Mouse (Mus musculus): ENCODE data around the gene Eif2b3. TPM values are rescaled to one million over a fixed set of nuclear protein-coding genes. Genes with fewer than 3 reads are reported as not detected.

Eif2b3 gene
- total RNA-seq (2015; ENCODE audit: low replicate concordance) (5.0 and 7.9 TPM in 2 replicates), total RNA-seq (2017; ENCODE audit: low replicate concordance) (7.8 and 9.6 TPM in 2 replicates)

DNA sequence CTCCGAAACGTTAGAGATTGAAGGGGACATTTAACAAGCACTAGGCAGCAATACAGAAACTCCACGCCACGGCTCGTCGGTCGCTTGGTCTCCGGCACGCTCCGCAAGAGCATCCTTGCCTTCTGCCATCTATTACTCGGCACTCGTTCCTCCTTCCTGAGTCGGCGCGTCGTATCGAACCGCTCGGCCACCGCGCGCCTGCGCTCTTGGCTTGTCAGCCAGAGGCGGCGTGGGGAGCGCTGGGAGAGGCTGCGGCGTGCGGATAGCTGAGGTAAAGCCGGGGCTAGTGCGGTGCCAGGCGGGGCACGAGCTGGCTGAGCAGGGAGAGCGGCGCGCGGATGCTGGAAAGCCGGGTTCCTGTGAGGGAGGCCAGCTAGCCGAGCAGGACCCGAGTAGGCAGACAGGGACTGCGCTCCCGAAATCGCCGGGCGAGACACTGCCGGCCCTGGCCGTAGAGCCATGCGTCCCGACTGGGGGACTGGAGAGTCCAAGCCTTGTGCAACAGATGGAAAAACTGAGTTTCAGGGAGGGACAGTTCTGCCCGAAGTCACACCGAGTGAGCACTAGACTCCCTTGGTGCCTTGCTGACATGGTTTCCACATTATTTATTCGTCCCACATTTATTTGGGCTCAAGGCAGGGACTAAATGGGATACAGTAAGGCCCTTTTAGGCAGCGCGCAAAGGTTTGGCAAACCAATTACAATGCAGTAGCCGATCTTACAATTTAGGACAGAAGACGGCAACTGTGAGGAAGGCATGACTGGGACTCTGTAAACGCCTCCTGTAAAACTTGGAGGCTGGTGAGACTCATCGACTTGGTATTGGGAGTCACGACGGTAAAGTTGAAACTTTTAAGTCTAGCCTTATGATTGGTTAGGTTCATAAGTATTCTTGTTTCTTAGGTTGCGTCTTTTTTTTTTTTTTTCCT, at the start of gene Eif2b3:
TSS of gene Eif2b3 (plus strand) at position 197 of the 929 bp plus-strand sequence.
- ATAC-seq (replicated peaks; ENCODE audit: low FRiP score, poor library complexity, severe bottlenecking): peak; percentile 99

DNA sequence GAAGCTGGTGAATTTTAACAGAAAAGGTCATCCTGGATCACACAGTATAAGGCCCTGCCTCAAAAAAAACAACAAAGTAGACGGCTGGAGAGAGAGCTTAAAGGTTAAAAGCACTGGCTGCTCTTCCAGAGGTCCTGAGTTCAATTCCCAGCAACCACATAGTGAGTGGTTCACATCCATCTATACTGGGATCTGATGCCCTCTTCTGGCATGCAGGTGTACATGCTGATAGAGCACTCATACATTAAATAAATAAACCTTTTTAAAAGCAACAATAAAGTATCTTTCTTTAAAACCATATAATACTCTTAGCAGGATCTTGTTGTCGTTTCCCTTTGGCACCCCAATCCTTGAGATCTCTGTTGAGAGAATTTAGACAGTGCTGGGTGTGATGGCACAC, 42.7 kb upstream of the Eif2b3 start:
- ATAC-seq (replicated peaks; ENCODE audit: low FRiP score, poor library complexity, severe bottlenecking): no peak

DNA sequence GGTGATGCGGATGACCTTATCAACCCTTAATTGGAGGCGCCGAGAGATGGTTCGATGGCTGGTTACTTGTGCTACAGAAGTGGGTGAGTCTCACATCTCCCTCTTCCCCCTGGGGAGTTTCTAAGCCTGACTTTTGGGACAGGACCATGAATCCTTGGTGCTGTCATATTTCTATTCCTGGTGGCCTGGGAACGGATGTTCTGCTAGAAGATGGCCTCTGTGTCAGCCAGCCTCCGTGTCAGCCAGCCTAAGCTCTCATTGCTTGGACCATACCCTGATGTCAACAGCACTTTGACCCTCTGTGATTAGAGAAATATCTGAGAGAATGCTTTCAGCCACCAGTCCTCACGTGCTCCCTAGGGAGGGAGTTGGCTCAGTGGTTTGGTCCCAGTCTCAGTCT, 33.5 kb upstream of the Eif2b3 start:
- no peak for ATAC-seq (replicated peaks; ENCODE audit: low FRiP score, poor library complexity, severe bottlenecking)

DNA sequence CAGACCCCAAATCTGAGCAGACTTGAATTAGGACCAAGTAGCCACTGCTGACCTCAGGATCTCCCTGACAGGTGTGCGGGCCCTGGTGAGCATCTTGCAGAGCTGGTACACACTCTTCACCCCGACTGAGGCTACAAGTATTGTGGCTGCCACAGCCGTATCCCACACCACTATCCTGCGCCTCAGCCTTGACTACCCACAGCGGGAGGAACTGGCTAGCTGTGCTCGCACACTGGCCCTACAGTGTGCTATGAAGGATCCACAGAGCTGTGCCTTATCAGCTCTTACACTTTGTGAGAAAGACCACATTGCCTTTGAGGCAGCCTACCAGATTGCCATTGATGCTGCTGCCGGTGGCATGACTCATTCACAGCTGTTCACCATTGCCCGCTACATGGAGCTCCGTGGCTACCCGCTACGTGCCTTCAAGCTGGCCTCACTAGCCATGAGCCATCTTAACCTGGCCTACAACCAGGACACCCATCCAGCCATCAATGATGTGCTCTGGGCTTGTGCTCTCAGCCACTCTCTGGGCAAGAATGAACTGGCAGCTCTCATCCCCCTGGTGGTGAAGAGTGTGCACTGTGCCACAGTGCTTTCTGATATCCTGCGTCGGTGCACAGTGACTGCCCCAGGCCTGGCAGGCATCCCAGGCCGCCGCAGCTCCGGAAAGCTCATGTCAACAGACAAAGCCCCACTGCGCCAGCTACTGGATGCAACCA, 32.6 kb upstream of the Eif2b3 start:
- ATAC-seq (replicated peaks; ENCODE audit: low FRiP score, poor library complexity, severe bottlenecking): peak; percentile 89

DNA sequence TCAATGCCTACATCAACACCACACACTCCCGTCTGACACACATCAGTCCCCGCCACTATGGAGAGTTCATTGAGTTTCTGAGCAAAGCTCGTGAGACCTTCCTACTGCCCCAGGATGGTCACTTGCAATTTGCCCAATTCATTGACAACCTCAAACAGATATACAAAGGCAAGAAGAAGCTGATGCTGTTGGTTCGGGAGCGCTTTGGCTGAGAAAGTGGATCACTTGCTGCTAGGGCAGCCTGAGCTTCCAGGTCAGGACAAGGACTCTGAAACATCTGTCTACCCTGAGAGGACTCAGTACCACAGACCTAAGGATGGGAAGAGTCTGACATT, 32.1 kb upstream of the Eif2b3 start:
- ATAC-seq (replicated peaks; ENCODE audit: low FRiP score, poor library complexity, severe bottlenecking): peak; percentile 4; the same call in 1 of the 2 replicates

DNA sequence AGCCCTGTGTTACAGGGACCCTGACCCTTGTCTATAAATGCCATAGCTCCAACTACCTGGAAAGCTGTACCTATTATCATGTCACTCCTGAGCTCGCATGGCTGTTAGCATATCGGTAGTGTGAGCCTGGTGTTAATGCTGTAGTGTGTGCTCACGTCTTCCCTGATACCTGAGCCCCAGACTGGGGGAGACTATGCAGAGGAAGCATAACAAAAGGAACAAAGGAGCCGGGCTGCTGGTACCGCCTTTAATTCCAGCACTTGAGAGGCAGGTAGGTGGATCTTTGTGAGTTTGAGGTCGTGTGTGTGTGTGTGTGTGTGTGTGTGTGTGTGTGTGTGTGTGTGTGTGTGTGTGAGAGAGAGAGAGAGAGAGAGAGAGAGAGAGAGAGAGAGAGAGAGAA, 29.5 kb upstream of the Eif2b3 start:
- ATAC-seq (replicated peaks; ENCODE audit: low FRiP score, poor library complexity, severe bottlenecking): no peak

DNA sequence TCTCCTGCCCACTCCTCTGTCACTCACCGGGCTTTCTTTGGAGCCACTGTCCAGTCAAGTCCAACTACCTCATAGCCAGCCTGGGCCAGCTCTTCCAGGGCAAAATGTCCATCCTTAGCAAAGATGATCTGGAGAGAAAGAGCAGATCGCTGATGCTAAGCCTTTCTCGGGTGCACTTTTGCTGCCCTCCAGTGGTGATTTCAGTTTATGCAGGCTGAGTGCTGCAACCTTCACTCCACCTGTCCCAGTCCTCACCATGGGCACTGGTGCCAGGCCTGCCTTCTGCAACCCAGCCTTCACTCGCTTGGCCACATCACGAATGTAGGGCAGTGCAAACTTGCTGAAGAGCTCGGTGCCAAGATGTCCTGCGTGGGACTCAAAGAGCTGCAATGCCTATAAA, 27.8 kb upstream of the Eif2b3 start:
- ATAC-seq (replicated peaks; ENCODE audit: low FRiP score, poor library complexity, severe bottlenecking): peak; percentile 22; the same call in 1 of the 2 replicates

DNA sequence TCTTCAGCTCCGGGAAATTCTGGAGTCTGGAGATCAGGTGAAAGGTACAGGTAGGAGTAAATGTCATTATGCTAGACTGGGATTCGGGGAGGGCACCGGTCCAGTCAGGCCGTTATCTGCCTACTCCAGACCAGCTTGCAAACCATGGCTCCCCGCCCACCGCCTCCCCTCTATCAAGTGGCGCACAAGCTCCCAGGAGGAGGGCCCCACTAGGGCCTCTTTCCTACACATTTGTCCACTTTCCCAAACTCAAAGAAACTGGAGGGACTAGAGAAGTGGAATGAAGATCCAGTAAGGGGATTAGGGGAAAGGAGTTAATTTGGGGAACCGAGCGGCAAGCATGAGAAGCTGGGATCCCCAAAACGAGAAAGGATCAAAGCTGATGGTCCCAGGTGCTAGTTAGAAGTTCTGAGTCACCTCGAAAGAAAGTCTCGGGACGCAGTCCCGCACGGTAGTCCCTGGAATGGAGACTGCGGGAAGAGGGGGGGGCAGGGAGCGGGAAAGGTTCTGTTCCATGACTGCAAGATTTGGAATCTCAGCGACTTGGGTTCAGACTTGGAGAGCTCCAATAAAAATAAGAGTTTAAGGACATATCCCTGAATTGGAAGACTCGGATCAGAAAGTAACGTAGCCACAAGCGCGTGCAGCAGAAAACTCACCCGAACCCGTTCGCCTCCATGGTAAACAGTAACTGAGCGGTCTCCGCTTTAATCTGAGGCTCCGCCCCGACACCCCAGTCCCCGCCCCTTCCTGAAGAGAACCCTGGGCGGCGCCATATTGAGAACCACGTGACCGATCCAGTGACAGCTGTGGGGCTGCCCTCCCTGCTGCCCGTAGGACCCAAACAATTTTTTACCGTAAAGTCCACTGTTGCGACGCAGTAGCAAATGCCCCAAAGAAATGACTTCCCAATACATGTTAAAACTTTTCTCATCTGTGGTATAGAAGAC, 25.3 kb upstream of the Eif2b3 start, which contains the start of gene Urod:
TSS of gene Urod (minus strand) at position 742 of the 950 bp plus-strand sequence.
- peak; percentile 84 for ATAC-seq (replicated peaks; ENCODE audit: low FRiP score, poor library complexity, severe bottlenecking)

DNA sequence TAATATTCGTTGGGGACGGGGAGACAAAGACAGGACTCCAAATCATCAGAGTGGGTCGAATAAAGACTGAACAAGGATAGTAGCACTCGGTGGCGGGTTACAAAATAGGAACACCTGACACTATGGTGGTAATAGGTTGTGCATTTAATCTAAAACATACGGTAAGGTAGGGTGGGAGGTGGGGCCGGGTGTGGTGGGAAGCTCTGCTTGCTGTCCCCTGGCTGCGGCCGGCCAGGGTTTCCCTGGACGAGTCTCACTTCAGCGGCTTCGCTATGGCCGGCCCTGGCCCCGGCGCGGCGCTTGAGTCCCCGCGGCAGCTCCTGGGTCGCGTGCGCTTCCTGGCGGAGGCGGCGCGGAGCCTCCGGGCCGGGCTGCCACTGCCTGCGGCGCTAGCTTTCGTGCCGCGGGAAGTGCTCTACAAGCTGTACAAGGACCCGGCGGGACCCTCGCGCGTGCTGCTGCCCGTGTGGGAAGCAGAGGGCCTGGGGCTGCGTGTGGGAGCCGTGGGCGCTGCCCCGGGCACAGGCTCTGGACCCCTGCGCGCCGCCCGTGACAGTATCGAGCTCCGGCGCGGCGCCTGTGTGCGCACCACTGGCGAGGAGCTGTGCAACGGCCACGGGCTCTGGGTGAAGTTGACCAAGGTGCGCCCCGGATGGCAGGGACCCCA, 23.9 kb upstream of the Eif2b3 start, which contains the start of gene Hectd3:
TSS of gene Hectd3 (plus strand) at position 187 of the 667 bp plus-strand sequence.
- peak; percentile 64 for ATAC-seq (replicated peaks; ENCODE audit: low FRiP score, poor library complexity, severe bottlenecking)

DNA sequence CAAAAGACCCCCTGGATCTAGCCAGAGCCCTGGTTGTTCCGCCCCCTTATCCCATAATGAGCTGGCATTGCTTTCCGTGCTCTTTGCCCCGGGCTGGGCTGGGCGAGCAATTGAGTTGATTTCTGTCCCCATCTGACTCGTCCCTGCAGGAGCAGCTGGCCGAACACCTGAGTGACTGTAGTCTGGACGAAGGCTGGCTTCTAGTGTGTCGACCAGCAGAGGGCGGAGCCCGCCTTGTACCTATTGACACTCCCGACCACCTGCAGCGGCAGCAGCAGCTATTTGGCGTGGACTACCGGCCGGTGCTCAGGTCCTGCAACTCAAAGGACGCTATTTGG, 23.4 kb upstream of the Eif2b3 start:
- ATAC-seq (replicated peaks; ENCODE audit: low FRiP score, poor library complexity, severe bottlenecking): 0 out of 2 replicates have a peak, but pooled peaks have one; percentile 5

DNA sequence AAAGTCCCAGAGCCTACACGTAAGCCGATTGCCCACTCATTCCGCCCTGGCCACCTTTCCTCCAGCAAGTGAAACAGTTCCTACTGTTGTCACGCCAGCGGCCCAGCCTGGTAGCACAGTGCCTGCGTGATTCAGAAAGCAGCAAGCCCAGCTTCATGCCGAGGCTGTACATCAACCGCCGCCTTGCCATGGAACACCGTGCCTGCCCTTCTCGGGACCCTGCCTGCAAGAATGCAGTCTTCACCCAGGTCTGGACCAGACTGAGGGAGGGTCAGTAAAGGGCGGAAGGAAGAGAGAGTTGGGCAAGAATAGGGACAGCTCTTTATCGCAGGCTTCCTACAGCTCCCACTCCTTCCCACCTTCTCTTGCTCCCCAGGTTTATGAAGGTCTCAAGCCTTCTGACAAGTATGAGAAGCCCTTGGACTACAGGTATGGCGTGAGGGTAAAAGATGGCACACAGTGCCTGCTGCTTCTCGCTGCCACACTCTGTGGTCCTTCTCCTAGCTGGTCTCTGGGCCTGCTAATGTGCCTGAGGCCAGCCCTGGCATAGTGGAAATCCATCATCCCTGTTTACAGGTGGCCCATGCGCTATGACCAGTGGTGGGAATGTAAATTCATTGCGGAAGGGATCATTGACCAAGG, 19.6 kb upstream of the Eif2b3 start:
- no peak for ATAC-seq (replicated peaks; ENCODE audit: low FRiP score, poor library complexity, severe bottlenecking)

DNA sequence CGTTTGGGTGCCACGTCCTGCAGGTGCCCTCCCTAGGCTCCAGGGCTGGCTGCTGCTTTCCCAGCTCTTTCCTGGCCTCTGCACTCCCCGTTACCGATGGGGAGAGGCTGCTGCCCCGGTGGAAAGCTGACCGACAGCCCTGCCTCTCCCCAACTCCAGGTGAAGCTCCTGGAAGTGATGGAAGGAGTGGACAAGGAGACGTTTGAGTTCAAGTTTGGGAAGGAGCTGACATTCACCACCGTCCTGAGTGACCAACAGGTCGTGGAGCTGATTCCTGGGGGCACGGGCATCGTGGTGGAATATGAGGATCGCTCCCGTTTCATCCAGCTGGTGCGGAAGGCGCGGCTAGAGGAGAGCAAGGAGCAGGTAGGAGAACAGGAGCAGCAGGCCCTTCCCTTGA, 17.2 kb upstream of the Eif2b3 start:
- no peak for ATAC-seq (replicated peaks; ENCODE audit: low FRiP score, poor library complexity, severe bottlenecking)

DNA sequence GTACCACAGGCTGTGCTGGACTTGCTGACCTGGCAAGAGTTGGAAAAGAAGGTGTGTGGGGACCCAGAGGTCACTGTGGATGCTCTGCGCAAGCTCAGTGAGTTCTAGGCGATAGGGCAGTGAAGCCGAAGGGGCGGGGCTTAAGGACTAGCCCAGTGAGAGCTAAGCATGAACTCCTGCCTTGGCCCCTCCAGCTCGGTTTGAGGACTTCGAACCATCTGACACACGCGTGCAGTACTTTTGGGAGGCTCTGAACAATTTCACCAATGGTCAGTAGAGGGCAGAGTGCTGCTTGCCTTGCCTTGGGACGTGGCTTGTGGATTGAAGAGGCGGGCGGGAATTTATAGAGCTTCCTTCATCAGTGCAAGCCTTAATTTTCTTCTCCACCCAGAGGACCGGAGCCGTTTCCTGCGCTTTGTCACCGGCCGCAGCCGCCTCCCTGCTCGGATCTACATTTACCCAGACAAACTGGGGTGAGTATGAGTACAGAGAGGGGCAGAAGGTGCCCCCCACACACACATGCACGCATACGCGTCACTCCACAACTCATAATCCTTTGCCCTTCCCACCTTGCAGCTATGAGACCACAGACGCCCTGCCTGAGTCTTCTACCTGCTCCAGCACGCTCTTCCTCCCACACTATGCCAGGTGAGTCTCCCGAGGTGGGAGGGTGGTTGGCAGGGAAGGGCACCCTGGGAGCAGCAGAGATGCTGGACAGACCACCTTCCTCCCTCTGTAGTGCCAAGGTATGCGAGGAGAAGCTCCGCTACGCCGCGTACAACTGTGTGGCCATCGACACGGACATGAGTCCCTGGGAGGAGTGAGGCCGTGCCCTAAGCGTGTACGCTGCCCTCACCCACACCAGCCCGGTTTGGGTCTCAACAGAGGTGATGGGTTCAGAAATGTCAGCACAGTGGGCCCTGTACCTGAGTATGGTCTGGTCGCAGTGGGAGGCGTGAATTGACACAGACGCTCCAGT, 16.4 kb upstream of the Eif2b3 start:
- ATAC-seq (replicated peaks; ENCODE audit: low FRiP score, poor library complexity, severe bottlenecking): peak; percentile 76

DNA sequence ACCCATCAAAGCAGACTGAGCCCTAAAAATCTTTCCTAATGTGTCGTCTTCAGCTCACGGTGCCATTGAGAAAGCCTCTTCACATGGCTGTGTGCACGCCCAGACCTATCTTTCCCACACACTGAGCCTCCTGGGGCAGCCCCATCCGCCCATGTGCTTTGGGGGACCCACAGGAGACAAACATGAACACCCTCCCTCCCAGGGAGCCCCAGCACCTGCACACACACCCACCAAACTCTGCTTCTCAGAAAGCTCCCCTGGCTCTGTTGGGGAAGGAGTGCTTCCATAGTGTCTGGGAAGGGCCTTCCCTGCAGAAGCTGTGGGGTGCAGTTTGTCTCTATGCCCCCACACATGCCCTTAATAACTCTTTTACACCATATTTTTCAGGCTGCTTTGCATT, 14.6 kb upstream of the Eif2b3 start:
- ATAC-seq (replicated peaks; ENCODE audit: low FRiP score, poor library complexity, severe bottlenecking): no peak

DNA sequence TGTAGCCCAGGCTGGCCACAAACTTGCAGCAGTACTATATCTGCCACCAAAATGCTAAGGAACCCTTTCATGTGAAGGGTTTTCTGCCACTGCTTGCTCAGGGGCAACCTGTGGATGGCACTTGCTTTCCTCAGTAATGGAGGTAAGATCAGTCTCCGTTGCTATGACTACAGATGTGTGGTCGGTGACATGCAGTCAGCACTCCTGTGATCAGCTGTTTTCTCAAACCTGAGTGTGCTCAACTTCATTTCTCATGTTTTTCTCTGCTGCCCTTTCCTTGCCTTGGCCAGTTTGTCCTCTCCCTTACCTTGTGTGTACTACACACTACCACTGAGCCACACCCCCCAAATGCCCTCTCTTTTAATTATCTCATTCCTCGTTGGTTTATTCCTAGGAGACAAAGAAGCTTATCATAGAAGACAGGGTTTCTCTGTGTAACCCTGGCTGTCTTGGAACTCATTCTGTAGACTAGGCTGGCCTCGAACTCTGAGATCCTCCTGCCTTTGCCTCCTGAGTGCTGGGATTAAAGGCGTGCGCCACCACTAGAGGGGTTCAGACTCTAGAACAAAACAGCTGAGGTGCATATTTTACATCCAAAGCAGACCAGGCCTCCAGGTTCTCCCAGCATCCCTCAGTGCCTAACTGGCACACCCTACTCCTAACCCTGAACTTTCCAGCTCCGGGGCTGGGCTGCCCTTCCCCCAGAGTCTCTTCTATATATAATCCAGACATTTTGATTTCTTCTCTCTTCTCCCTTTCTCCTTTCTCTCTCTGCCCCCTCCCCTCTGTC, 13.4 kb upstream of the Eif2b3 start:
- no peak for ATAC-seq (replicated peaks; ENCODE audit: low FRiP score, poor library complexity, severe bottlenecking)

DNA sequence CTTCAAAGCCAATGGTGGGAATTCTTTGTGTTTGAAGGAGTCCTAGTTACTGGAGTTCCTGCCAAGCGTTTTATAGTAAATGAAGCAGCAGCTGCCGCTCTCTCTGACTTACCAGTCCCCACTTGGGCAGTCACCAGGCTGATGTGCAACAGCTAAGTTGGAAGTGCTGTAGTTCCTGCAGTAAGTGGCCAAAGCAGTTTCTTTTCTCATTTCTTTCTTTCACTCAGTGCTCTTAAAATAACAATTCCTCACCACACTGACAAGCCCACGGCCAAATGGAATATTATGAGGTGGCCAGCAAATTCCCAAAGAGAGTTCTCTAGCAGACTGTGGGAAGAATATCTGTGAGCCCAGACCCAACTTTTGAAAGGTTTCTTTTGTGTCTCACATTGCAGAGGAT, 12.1 kb upstream of the Eif2b3 start:
- ATAC-seq (replicated peaks; ENCODE audit: low FRiP score, poor library complexity, severe bottlenecking): no peak

DNA sequence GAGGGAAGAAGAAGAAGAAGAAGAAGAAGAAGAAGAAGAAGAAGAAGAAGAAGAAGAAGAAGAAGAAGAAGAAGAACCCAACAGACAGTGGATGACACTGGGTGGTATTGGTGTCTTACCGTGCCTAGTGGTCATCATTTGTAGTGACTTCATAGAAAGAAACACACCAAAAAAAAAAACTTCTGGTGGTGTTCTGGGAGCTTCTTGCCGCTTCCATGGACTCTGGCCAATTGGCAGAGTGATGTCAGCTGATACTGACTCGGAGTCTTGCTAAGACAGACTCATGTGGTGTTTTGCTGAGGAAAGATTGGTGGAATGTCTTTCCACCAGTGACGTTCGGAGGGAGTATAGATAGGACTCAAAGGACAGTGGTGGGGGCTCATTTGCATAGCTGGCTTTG, 9.0 kb upstream of the Eif2b3 start:
- ATAC-seq (replicated peaks; ENCODE audit: low FRiP score, poor library complexity, severe bottlenecking): no peak

All from erythroid progenitor cell, adult 5-6 weeks (primary cell).